Mouse (Mus musculus): ENCODE measurements around the gene Crhr2.

DNA sequence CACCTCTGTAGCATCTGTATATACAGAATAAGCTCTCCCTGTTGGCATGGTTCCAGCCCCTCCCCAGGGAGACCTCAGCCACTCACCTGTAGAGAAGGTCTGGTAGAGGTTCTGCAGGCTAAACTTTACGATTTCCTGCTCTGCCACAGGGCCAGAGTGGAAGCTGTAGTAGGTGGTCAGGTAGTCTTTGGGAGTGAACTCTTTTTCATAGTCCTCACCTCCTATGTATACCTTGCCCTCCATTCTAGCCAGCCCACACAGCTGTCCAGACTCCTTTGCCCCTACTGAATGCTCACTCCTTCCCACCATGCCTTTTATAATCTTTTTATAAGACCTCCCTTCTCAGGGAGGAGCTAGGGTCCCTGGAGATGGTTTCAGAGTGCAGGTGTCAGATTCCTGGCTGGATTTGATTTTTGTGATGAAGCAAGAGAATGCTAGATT lies 41.9 kb upstream of the Crhr2 start, which contains the start of gene Inmt:
- TF ChIP-seq E2F4 (IDR thresholded peaks at IDR 0.05; ENCODE audit: insufficient read depth): no peak
- no peak for TF ChIP-seq POLR2A (IDR thresholded peaks at IDR 0.05; ENCODE audit: insufficient read length, low read depth)
- no peak for TF ChIP-seq USF1 (IDR thresholded peaks at IDR 0.05; ENCODE audit: low read depth)
- TF ChIP-seq MAX (IDR thresholded peaks at IDR 0.05; ENCODE audit: low read depth): no peak
- TF ChIP-seq MYOD1 (IDR thresholded peaks at IDR 0.05; ENCODE audit: control insufficient read depth in 1 of 3, insufficient read length in 2 of 3, low read depth in 2 of 3): no peak
- TF ChIP-seq TCF3 (IDR thresholded peaks at IDR 0.05; ENCODE audit: insufficient read length, low read depth): no peak
- no peak for TF ChIP-seq TCF12 (IDR thresholded peaks at IDR 0.05; ENCODE audit: insufficient read depth, poor library complexity, severe bottlenecking)
- no peak for TF ChIP-seq MYOG (IDR thresholded peaks at IDR 0.05; ENCODE audit: control insufficient read depth in 1 of 3, insufficient read depth in 1 of 3, insufficient read length in 2 of 3, low read depth in 2 of 3)
- TF ChIP-seq POLR2AphosphoS2 (IDR thresholded peaks at IDR 0.05; ENCODE audit: insufficient read length, low read depth): no peak
- no peak for TF ChIP-seq CEBPB (IDR thresholded peaks at IDR 0.05; ENCODE audit: insufficient read depth, poor library complexity, severe bottlenecking)
- TF ChIP-seq SRF (IDR thresholded peaks at IDR 0.05; ENCODE audit: control insufficient read depth, insufficient read length, low read depth): no peak
